Mouse (Mus musculus) ES-CJ7 (cell line): ENCODE results near the gene Ppp4r2.

Source experiments
- DNase-seq: peaks from one replicate; pipeline ENCODE4 v3.0.0; 2011; ENCODE audit warnings: low read depth, low spot score

Gene Ppp4r2

DNA sequence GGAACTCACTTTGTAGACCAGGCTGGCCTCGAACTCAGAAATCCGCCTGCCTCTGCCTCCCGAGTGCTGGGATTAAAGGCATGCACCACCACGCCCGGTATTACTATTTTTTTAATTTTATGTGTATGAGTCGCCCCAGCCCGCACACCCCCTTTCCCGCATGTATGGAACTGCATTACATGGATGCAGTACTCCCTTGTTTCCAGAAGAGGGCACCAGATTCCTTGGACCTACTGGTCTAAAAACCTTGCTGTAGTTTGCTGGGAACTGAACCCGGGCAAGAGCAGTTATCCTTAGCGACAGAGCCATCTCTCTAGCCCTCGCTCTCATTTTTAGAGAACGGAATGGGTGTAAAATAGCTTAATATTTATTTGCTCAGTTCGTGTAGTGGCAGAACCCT lies 49.8 kb downstream of the Ppp4r2 start:
- peak; percentile 83 for DNase-seq

DNA sequence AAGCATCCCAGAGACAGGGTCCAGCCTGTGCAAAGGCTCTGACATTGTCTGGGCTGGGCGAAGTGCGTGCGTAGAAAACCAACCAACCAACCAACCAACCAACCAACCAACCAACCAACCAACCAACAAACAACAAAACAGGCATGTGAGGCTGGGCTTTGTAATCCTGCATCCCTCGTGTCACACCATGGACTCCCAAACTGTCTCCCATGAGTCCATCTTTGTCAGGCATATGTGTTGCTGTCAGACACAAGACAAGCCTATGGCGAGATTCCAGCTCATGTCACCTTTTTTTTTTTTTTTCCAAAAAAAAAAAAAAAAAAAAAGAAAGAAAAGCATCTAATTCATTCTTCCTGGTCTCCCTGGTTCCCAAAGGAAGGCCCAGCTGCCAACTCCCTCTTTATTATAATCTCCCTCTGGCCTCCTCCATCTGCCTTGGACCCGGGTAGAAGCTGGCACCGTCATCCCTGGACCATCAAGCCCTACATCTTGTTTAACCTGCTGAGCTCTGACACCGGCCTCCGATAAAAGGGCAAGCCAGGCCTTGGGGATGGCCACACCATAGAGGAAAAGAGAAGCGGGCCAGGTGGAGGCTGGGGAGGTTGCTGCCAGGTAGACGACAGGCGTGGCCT lies 51.3 kb downstream of the Ppp4r2 start:
- DNase-seq = no peak

DNA sequence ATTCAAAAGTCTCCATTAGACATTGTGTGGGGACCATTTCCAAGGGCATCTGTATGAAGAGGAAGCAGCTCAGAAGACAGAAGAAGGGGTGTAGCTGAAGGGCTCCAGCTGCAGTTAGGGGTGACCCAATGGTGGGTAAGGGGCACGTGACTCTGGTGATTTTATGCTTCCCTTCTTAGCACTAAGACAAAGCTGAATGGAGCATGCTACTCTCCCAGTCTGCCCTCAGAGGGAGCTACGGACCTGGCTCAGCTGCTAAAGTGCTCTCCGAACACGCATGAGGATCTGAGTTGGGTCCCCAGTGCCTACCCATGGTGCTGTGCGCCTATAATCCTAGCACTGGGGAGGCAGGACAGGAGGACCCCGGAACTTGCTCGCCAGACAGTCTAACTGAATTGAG lies 52.0 kb downstream of the Ppp4r2 start:
- peak; percentile 41 for DNase-seq

DNA sequence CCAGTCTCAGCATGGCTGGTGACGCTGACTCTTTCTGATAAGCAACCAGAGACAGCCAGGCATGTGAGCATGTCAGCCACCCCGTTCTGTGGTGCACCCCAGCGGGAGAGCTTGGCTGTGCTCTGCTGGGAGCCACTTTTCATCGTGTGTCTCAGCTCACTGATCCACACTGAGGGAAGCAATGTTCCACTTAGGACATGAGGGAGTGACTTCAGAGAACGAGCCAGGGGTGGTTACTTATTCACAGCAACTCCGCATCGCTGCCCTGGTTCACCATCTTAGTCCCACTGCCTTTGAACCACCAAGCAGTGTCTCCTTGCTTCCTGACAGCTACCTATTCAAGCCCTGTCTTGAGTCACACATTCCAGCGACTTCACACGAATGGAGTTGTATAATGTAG lies 53.6 kb downstream of the Ppp4r2 start:
- DNase-seq = no peak

DNA sequence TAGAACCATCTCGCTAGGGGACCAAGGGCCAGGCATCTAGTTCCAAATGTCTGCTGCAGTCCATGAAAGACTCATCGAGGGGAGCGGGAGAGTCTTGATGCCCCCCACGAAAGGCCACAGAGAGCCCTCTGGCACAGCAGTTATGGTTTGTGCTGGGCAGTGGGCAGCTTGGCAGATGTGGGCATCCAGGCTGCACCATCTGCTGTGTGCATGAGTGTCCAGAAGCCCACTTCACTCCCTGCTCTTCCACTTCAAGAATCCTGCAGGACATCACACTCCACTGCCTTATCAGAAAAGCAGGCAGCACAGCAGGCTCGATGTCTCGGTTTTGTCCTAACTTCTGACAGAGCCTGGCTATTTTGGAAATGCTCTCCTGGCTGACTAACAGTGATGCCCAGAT lies 55.9 kb downstream of the Ppp4r2 start:
- no peak for DNase-seq

DNA sequence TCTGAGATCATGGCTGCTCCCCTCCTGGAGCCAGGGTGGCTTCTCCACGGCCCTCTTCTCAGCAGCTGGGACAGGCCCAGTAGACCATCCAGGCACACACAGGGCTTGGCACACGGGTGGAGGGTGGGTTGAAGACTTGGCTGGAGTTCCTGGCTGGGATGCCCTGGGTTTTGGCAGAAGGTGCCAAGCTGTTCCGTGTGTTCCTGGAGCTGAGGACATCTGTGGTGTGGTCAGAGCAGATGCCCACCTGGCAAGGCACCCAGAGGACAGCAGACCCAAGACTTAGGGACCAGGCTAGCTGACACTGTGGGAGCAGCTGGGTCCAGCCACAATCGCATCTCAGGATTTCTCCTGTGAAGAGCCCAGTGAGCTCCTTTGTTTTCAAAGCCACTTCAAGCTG lies 59.1 kb downstream of the Ppp4r2 start:
- no peak for DNase-seq

DNA sequence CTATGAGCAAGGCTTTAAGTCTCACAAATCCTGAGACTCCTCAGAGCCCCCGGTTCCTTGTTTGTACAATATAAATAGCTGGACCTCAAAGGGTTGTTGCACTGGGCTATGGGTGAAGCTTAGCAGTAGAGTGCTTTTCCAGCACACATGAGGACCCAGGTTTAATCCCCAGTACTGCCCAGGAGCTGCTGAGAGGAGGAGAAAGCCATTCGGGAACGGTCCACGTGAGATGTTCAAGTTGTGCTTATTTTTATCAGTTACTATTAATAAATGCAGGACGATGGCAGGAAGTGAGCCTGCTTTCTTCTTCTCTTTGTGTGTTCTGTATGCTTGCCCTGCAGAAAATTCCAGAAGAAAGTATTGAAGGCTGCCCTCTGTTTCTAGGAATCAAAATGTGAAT lies 59.7 kb downstream of the Ppp4r2 start:
- no peak for DNase-seq

DNA sequence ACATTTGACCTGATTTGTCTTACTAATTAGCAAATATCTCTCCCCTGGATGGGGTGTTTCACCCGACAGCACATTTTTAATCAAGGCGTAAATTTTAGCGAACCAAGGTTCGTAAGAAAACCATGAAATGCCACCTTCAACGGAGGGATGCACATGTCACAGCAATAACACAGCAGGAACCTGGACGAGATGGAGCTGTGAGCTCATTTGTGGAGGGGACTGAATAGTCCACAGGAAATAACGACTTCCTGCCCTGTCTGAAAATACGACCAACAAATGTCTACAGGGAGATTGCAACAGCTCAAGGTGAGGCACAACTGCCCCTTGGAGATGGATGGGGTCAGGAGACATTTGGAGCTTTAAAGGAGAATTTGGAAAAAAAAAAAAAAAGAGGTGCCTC lies 61.8 kb downstream of the Ppp4r2 start:
- DNase-seq = no peak

DNA sequence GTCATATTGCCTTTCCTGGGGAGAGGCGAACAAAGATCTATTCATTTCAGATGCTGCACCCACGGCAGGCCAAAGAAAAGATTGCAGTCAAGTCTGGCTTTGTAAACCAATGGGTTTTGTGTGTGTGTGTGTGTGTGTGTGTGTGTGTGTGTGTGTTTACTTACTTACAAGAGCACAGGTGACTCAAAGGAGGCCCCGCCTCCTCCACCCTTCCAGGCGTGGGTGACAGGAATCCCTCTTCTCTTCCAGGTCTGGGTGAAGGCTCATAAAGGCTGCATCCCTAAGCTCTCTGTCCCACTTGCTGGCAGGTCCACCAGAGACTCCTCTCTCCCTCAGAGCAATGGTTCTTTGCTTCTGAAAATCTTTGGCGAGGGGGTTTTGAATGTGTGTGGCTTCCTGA lies 63.5 kb downstream of the Ppp4r2 start:
- DNase-seq = no peak

DNA sequence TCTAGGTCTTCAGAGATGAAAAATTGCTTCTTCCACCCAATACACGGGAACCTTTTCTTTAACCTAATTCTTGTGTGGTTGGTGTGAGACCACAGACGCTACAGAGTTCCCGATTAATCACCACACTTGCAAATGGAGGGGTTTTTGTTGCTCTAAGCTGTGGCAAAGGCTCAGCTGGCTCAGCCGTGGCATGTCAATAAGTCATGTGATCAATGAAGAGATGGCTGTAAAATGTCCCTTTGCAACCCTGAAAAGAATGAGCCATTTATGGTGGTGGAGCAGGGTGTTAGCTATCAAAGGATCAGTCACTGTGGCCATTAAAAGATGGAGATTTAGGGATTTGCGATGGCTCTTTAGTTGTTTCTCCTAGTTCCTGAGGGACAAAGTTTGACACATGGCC lies 71.0 kb downstream of the Ppp4r2 start:
- DNase-seq = no peak

DNA sequence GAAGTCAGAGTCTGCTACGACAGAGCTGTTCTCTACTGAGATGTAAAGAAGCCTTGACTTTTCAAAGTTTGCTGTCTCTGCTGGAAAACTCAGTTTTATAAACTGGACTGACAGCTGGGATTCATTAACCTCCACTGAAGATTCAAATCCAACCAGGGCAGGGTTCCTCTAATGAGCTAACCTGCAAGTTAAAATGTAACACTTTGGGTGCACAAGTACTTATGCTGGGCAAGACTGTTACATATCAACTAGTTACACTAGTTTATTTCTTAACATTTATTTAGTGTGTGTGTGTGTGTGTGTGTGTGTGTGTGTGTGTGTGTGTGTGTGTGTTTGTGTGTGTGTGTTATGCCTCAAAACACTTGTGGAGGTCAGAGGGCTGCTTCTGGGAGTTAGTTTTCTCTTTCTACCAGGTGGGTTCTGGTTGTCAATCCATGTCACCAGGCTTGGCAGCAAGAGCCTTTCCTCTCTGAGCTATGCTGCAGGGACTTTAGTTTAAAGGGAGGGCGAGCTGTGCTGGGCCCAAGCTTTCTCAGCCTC lies 76.8 kb downstream of the Ppp4r2 start:
- no peak for DNase-seq
